Mouse (Mus musculus) erythroblast, embryonic 14.5 days (primary cell): Measurements from ENCODE around the gene 4930562C15Rik. TPM values are rescaled to one million over a fixed set of nuclear protein-coding genes. Genes with fewer than 3 reads are reported as not detected.

Source experiments
- H3K27me3 ChIP-seq: 2 replicates; pipeline ENCODE4 v1.6.1; 2012; ENCODE audit warnings: inconsistent platforms; ENCODE audit not compliant: control insufficient read depth
- H3K36me3 ChIP-seq: 2 replicates; pipeline ENCODE4 v1.6.1; 2012; ENCODE audit warnings: mild to moderate bottlenecking, inconsistent platforms; ENCODE audit not compliant: control insufficient read depth
- H3K4me1 ChIP-seq: 2 replicates; pipeline ENCODE4 v1.6.1; 2012; ENCODE audit warnings: inconsistent platforms; ENCODE audit not compliant: control insufficient read depth
- H3K4me3 ChIP-seq: replicated peaks from 2 replicates; pipeline ENCODE3; 2012; ENCODE audit warnings: moderate library complexity, mild to moderate bottlenecking, inconsistent platforms
- H3K9me3 ChIP-seq: 2 replicates; pipeline ENCODE4 v1.6.1; 2012; ENCODE audit warnings: low read length, inconsistent platforms, mixed read lengths; ENCODE audit not compliant: control insufficient read depth
- GATA1 ChIP-seq: IDR thresholded peaks from 2 replicates; pipeline ENCODE4 v1.6.1; 2012; ENCODE audit warnings: low read length, inconsistent platforms, mixed read lengths
- TAL1 ChIP-seq: IDR thresholded peaks from 3 replicates; pipeline ENCODE4 v1.6.1; 2012; ENCODE audit warnings: low read length, inconsistent platforms, mixed read lengths
- polyA plus RNA-seq: library from polyadenylated mRNA; stranded (reverse); fragments of >175 nt; gene quantifications from 2 replicates; pipeline ENCODE4 v1.2.3, GENCODE M21; 2012

The 4930562C15Rik gene
- polyA plus RNA-seq, 1 experiment = not detected

GRCm38 (mm10) chr16:4881400-4882351, 46.5 kb downstream of the 4930562C15Rik start:
- Histone ChIP-seq H3K4me1 (peaks cover 68% of the 10 kb centered on the region), H3K9me3 (no peaks in the 10 kb centered on the region), H3K27me3 (no peaks in the 10 kb centered on the region), H3K4me3 (peak overlapping the region; percentile 89), H3K36me3 (peaks cover 7% of the 10 kb centered on the region)
- TF ChIP-seq TAL1 (no peak), GATA1 (no peak)

GRCm38 (mm10) chr16:4884930-4885329, 49.7 kb downstream of the 4930562C15Rik start:
- H3K4me3 ChIP-seq = peak overlapping the region; percentile 83
- H3K36me3 ChIP-seq = no peaks in the 10 kb centered on the region
- no peak for TF ChIP-seq GATA1
- TF ChIP-seq TAL1 = no peak
- no peaks in the 10 kb centered on the region for H3K9me3 ChIP-seq
- no peaks in the 10 kb centered on the region for H3K27me3 ChIP-seq
- H3K4me1 ChIP-seq = peaks cover 51% of the 10 kb centered on the region

GRCm38 (mm10) chr16:4885760-4886689, 50.8 kb downstream of the 4930562C15Rik start, which contains the start of gene Mgrn1:
Gene Mgrn1, plus strand, starts transcription at chr16:4886249.
- peak within 1 kb of the TSS; percentile 83 for H3K4me3 ChIP-seq
- peaks cover 46% of the 10 kb centered on the region for H3K4me1 ChIP-seq
- H3K27me3 ChIP-seq = no peaks in the 10 kb centered on the region
- H3K9me3 ChIP-seq = no peaks in the 10 kb centered on the region
- TF ChIP-seq TAL1 (no peak), GATA1 (no peak)
- H3K36me3 ChIP-seq = peaks cover 2% of the 10 kb centered on the region

- TF ChIP-seq TAL1 (no peak), GATA1 (no peak)
- Histone ChIP-seq H3K4me1 (peaks cover 42% of the 10 kb centered on the region), H3K27me3 (no peaks in the 10 kb centered on the region), H3K36me3 (peaks cover 3% of the 10 kb centered on the region), H3K4me3 (peak overlapping the region; percentile 83), H3K9me3 (no peaks in the 10 kb centered on the region)
Observed at GRCm38 (mm10) chr16:4886690-4887020, 51.4 kb downstream of the 4930562C15Rik start.

- Histone ChIP-seq H3K27me3 (no peaks in the 10 kb centered on the region), H3K4me1 (peaks cover 36% of the 10 kb centered on the region)
- TF ChIP-seq TAL1 (no peak), GATA1 (no peak)
Observed at GRCm38 (mm10) chr16:4890201-4890709, 55.0 kb downstream of the 4930562C15Rik start.

GRCm38 (mm10) chr16:4892171-4892570, 57.0 kb downstream of the 4930562C15Rik start:
- Histone ChIP-seq H3K27me3 (no peaks in the 10 kb centered on the region), H3K36me3 (peaks cover 8% of the 10 kb centered on the region), H3K4me3 (no peak overlapping the region), H3K9me3 (no peaks in the 10 kb centered on the region), H3K4me1 (peaks cover 36% of the 10 kb centered on the region)
- TF ChIP-seq TAL1 (no peak), GATA1 (no peak)

More at GRCm38 (mm10) chr16:4890201-4890709, 55.0 kb downstream of the 4930562C15Rik start:
- no peaks in the 10 kb centered on the region for H3K9me3 ChIP-seq
- H3K4me3 ChIP-seq = no peak overlapping the region
- H3K36me3 ChIP-seq = peaks cover 8% of the 10 kb centered on the region

GRCm38 (mm10) chr16:4894201-4894908, 59.1 kb downstream of the 4930562C15Rik start:
- Histone ChIP-seq H3K36me3 (peaks cover 8% of the 10 kb centered on the region), H3K27me3 (no peaks in the 10 kb centered on the region), H3K4me3 (no peak overlapping the region), H3K4me1 (peaks cover 38% of the 10 kb centered on the region), H3K9me3 (no peaks in the 10 kb centered on the region)
- no peak for TF ChIP-seq GATA1
- TF ChIP-seq TAL1 = no peak

- Histone ChIP-seq H3K4me1 (peaks cover 35% of the 10 kb centered on the region), H3K27me3 (no peaks in the 10 kb centered on the region), H3K9me3 (no peaks in the 10 kb centered on the region), H3K4me3 (no peak overlapping the region), H3K36me3 (peaks cover 4% of the 10 kb centered on the region)
- no peak for TF ChIP-seq GATA1
- TF ChIP-seq TAL1 = peak; percentile 30; the same call in 1 of the 3 replicates
Observed at GRCm38 (mm10) chr16:4896249-4897027, 61.2 kb downstream of the 4930562C15Rik start.
